Mouse (Mus musculus) intestine, postnatal 0 days (tissue): Measurements from ENCODE around the gene 4930519G04Rik. TPM values are rescaled to one million over a fixed set of nuclear protein-coding genes. Genes with fewer than 3 reads are reported as not detected.
"Not testable (repeated sequence)": the region's sequence is repeated elsewhere in the genome, so short reads cannot be mapped to it uniquely, and the experiment has no call there.

ENCODE experiments used
- ATAC-seq: fragments of 200-750 bp; cut with Nextera tagmentation; 2 replicates; pipeline ENCODE4 v1.8.0; 2017; ENCODE audit warnings: mild to moderate bottlenecking, moderate TSS enrichment, moderate library complexity
- H3K27ac ChIP-seq: fragments of 300-500 bp; sonication (generic); 2 replicates; pipeline ENCODE4 v1.5.1; 2014; ENCODE audit warnings: mild to moderate bottlenecking, low read depth, low read length, moderate library complexity
- H3K27me3 ChIP-seq: fragments of 300-500 bp; sonication (generic); replicated peaks from 2 replicates; pipeline ENCODE4 v1.6.1; 2014; ENCODE audit warnings: low read length, mixed read lengths; ENCODE audit not compliant: control insufficient read depth, insufficient read depth
- H3K36me3 ChIP-seq: fragments of 300-500 bp; sonication (generic); 2 replicates; pipeline ENCODE4 v1.6.1; 2014; ENCODE audit warnings: mild to moderate bottlenecking, moderate library complexity; ENCODE audit not compliant: control insufficient read depth, insufficient read depth
- H3K4me1 ChIP-seq: fragments of 300-500 bp; sonication (generic); replicated peaks from 2 replicates; pipeline ENCODE4 v1.6.1; 2014; ENCODE audit warnings: antibody characterized with exemption, low read length, mixed read lengths; ENCODE audit not compliant: control insufficient read depth, insufficient read depth
- H3K4me2 ChIP-seq: fragments of 300-500 bp; sonication (generic); replicated peaks from 2 replicates; pipeline ENCODE4 v1.6.1; 2014; ENCODE audit warnings: low read depth, mild to moderate bottlenecking, moderate library complexity
- H3K4me3 ChIP-seq: fragments of 300-500 bp; sonication (generic); 2 replicates; pipeline ENCODE4 v1.5.1; 2014; ENCODE audit warnings: low read depth, low read length
- H3K9ac ChIP-seq: fragments of 300-500 bp; sonication (generic); 2 replicates; pipeline ENCODE4 v1.6.1; 2014; ENCODE audit warnings: mild to moderate bottlenecking, low read depth, low read length
- H3K9me3 ChIP-seq: fragments of 300-500 bp; sonication (generic); 2 replicates; pipeline ENCODE4 v1.6.1; 2016; ENCODE audit warnings: mixed run types; ENCODE audit not compliant: control insufficient read depth
- CTCF ChIP-seq: sonication (generic); IDR thresholded peaks from 2 replicates; pipeline ENCODE4 v1.5.1; 2016; ENCODE audit warnings: low read depth, mild to moderate bottlenecking, control low read depth, antibody characterized with exemption, moderate library complexity
- WGBS: fragments of 180-500 bp; shearing (Covaris S2); extraction: QIAGEN DNeasy Blood & Tissue Kit; methylation state at CpG from one replicate; pipeline ENCODE4 v1.1.7; 2014; 5-methylcytosine and 5-hydroxymethylcytosine counted together
- polyA plus RNA-seq: library from polyadenylated mRNA; unstranded; fragments of >200 nt; fragmentation: Nextera tagmentation; extraction: Ambion mirVana; gene quantifications from 2 replicates; pipeline ENCODE4 v1.2.1, GENCODE M21; 2015

The 4930519G04Rik gene
- polyA plus RNA-seq, 1 experiment from 2014 or later: not detected

GRCm38 (mm10) chr5:114876331-114876730 is 22.9 kb downstream of the 4930519G04Rik start:
- no peak for ATAC-seq
- Histone ChIP-seq H3K4me1 (no peaks in the 10 kb centered on the region), H3K9me3 (no peaks in the 10 kb centered on the region), H3K4me3 (no peak overlapping the region), H3K27me3 (peaks cover 29% of the 10 kb centered on the region), H3K9ac (no peak overlapping the region), H3K36me3 (no peaks in the 10 kb centered on the region), H3K27ac (no peak overlapping the region), H3K4me2 (no peak overlapping the region)
- 58% methylated on average over 6 of the region's 6 CpGs for WGBS
- TF ChIP-seq CTCF: no peak

GRCm38 (mm10) chr5:114877487-114877886 is 24.0 kb downstream of the 4930519G04Rik start:
- H3K27me3 ChIP-seq: peaks cover 26% of the 10 kb centered on the region
- H3K4me1 ChIP-seq: no peaks in the 10 kb centered on the region
- WGBS: 79% methylated on average over 7 of the region's 7 CpGs
- TF ChIP-seq CTCF: no peak
- ATAC-seq: no peak
- no peaks in the 10 kb centered on the region for H3K9me3 ChIP-seq
- no peak overlapping the region for H3K9ac ChIP-seq
- no peaks in the 10 kb centered on the region for H3K36me3 ChIP-seq
- H3K4me2 ChIP-seq: no peak overlapping the region
- H3K27ac ChIP-seq: no peak overlapping the region
- no peak overlapping the region for H3K4me3 ChIP-seq

- Histone ChIP-seq H3K9me3 (no peaks in the 10 kb centered on the region), H3K4me2 (no peak overlapping the region), H3K9ac (no peak overlapping the region), H3K36me3 (no peaks in the 10 kb centered on the region), H3K4me1 (no peaks in the 10 kb centered on the region), H3K4me3 (no peak overlapping the region), H3K27ac (no peak overlapping the region), H3K27me3 (peaks cover 12% of the 10 kb centered on the region)
- no peak for TF ChIP-seq CTCF
- ATAC-seq: no peak
- 56% methylated on average over 13 of the region's 13 CpGs for WGBS
These were observed 25.9 kb downstream of the 4930519G04Rik start for GRCm38 (mm10) chr5:114879399-114879798.

GRCm38 (mm10) chr5:114882319-114882718 is 28.9 kb downstream of the 4930519G04Rik start:
- not testable (repeated sequence) for H3K4me1 ChIP-seq, H3K4me3 ChIP-seq, ATAC-seq, H3K27ac ChIP-seq, H3K4me2 ChIP-seq, H3K27me3 ChIP-seq, H3K9ac ChIP-seq, H3K9me3 ChIP-seq, H3K36me3 ChIP-seq
- WGBS: 86% methylated on average over 6 of the region's 7 CpGs

GRCm38 (mm10) chr5:114883022-114883421 is 29.6 kb downstream of the 4930519G04Rik start:
- Histone ChIP-seq H3K27ac (no peak overlapping the region), H3K9me3 (no peaks in the 10 kb centered on the region), H3K27me3 (peaks cover 6% of the 10 kb centered on the region), H3K4me3 (no peak overlapping the region), H3K36me3 (no peaks in the 10 kb centered on the region), H3K9ac (no peak overlapping the region), H3K4me1 (no peaks in the 10 kb centered on the region), H3K4me2 (no peak overlapping the region)
- TF ChIP-seq CTCF: no peak
- 89% methylated on average over 11 of the region's 11 CpGs for WGBS
- no peak for ATAC-seq

GRCm38 (mm10) chr5:114886801-114887200 is 33.3 kb downstream of the 4930519G04Rik start:
- Histone ChIP-seq H3K27ac (no peak overlapping the region), H3K9me3 (no peaks in the 10 kb centered on the region), H3K4me2 (no peak overlapping the region), H3K27me3 (no peaks in the 10 kb centered on the region), H3K4me1 (no peaks in the 10 kb centered on the region), H3K9ac (no peak overlapping the region), H3K4me3 (no peak overlapping the region), H3K36me3 (no peaks in the 10 kb centered on the region)
- WGBS: 73% methylated on average over 6 of the region's 6 CpGs
- no peak for TF ChIP-seq CTCF
- ATAC-seq: no peak

- Histone ChIP-seq H3K27me3 (no peaks in the 10 kb centered on the region), H3K4me1 (no peaks in the 10 kb centered on the region), H3K4me2 (no peak overlapping the region), H3K27ac (no peak overlapping the region), H3K4me3 (no peak overlapping the region), H3K36me3 (no peaks in the 10 kb centered on the region), H3K9me3 (no peaks in the 10 kb centered on the region), H3K9ac (no peak overlapping the region)
- WGBS: 82% methylated on average over 2 of the region's 2 CpGs
- TF ChIP-seq CTCF: no peak
- no peak for ATAC-seq
These were observed 35.5 kb downstream of the 4930519G04Rik start for GRCm38 (mm10) chr5:114888995-114889394.
